25 mouse cellular contexts compared by ENCODE assay signal in genomic region chr14:59104006-59104605, GRCm38 (mm10). TPM values are rescaled to one million over a fixed set of nuclear protein-coding genes. Genes with fewer than 3 reads are reported as not detected.
A peak's percentile ranks its signal among the peaks of the same experiment; 100 is the strongest.
DNase-seq lines count a peak whose midpoint lies in the region; ATAC-seq and TF ChIP-seq lines count a peak whose summit lies in the region.
"Had no signal": no experiment of that assay in that cellular context is flagged by ENCODE, and none has a peak within 500 bp of the region (broad histone marks: within the 10 kb centered on the region; RNA-seq: fewer than 3 reads in every experiment).

No protein-coding gene starts in this region.

- no peaks in the 10 kb centered on the region for H3K9me3 ChIP-seq in intestine, embryonic 14.5 days (ENCODE audit: control insufficient read depth, low read length)
- H3K9me3 ChIP-seq in intestine, postnatal 0 days (ENCODE audit: control insufficient read depth): no peaks in the 10 kb centered on the region
- no peaks in the 10 kb centered on the region for H3K9me3 ChIP-seq in neural tube, embryonic 15.5 days (replicated peaks)
- H3K9me3 ChIP-seq: forebrain, embryonic 12.5 days; liver, embryonic 12.5 days; lung, embryonic 15.5 days had no signal

- peak; percentile 3 for DNase-seq in adrenal gland, postnatal 14 days
- DNase-seq in adrenal gland, postnatal 10 days: no peak
- DNase-seq in intestine, embryonic 14.5 days (ENCODE audit: low spot score): peak; percentile 53
- DNase-seq in neural tube, embryonic 10.5 days (ENCODE audit: extremely low spot score, low spot score): peak; percentile 39
- peak; percentile 29 for DNase-seq in yolk sac, embryonic 10.5 days (ENCODE audit: low spot score)
- DNase-seq: adrenal gland, adult 2 months; cerebellum, adult 18-20 months; cerebellum, postnatal 36 days; kidney, adult 11 months; layer of hippocampus, postnatal 36 days; left cerebral cortex, postnatal 4 days; thymus, adult 18-20 months had no signal

- H3K36me3 ChIP-seq in intestine, embryonic 14.5 days (ENCODE audit: control insufficient read depth, insufficient read depth, low read length): no peaks in the 10 kb centered on the region
- no peaks in the 10 kb centered on the region for H3K36me3 ChIP-seq in intestine, postnatal 0 days (ENCODE audit: control insufficient read depth, insufficient read depth)
- H3K36me3 ChIP-seq in neural tube, embryonic 15.5 days: no peaks in the 10 kb centered on the region
- H3K36me3 ChIP-seq: forebrain, embryonic 12.5 days; liver, embryonic 12.5 days; lung, embryonic 15.5 days had no signal

- H3K9ac ChIP-seq in intestine, embryonic 14.5 days (ENCODE audit: low read length): no peak overlapping the region
- H3K9ac ChIP-seq in intestine, postnatal 0 days (ENCODE audit: low read depth, low read length): no peak overlapping the region
- no peak overlapping the region for H3K9ac ChIP-seq in neural tube, embryonic 15.5 days (replicated peaks)
- H3K9ac ChIP-seq: forebrain, embryonic 12.5 days; hindbrain, embryonic 14.5 days; liver, embryonic 12.5 days; lung, embryonic 15.5 days had no signal

- no peaks in the 10 kb centered on the region for H3K27me3 ChIP-seq in intestine, embryonic 14.5 days (replicated peaks; ENCODE audit: control insufficient read depth, insufficient read depth, low read length)
- H3K27me3 ChIP-seq in intestine, postnatal 0 days (replicated peaks; ENCODE audit: control insufficient read depth, insufficient read depth, low read length): no peaks in the 10 kb centered on the region
- H3K27me3 ChIP-seq in neural tube, embryonic 15.5 days (replicated peaks): no peaks in the 10 kb centered on the region
- H3K27me3 ChIP-seq: forebrain, embryonic 12.5 days; liver, embryonic 12.5 days; lung, embryonic 15.5 days had no signal

- ATAC-seq in intestine, embryonic 14.5 days (replicated peaks; ENCODE audit: low FRiP score, low TSS enrichment, low read depth): no peak
- no peak for ATAC-seq in intestine, postnatal 0 days
- ATAC-seq in neural tube, embryonic 15.5 days (ENCODE audit: low FRiP score): no peak
- no peak for ATAC-seq in megakaryocyte-erythroid progenitor cell, adult 5-6 weeks (replicated peaks; ENCODE audit: low FRiP score, low TSS enrichment, poor library complexity, severe bottlenecking)
- ATAC-seq: liver, embryonic 12.5 days had no signal

- H3K4me1 ChIP-seq in intestine, embryonic 14.5 days (replicated peaks; ENCODE audit: control insufficient read depth, insufficient read depth, low read length): no peaks in the 10 kb centered on the region
- no peaks in the 10 kb centered on the region for H3K4me1 ChIP-seq in intestine, postnatal 0 days (replicated peaks; ENCODE audit: control insufficient read depth, insufficient read depth, low read length)
- H3K4me1 ChIP-seq in neural tube, embryonic 15.5 days: no peaks in the 10 kb centered on the region
- H3K4me1 ChIP-seq: liver, embryonic 12.5 days; lung, embryonic 15.5 days had no signal

- H3K4me3 ChIP-seq in intestine, embryonic 14.5 days (ENCODE audit: low read depth, low read length): no peak overlapping the region
- H3K4me3 ChIP-seq in intestine, postnatal 0 days (ENCODE audit: low read depth, low read length): no peak overlapping the region
- no peak overlapping the region for H3K4me3 ChIP-seq in neural tube, embryonic 15.5 days (replicated peaks)
- H3K4me3 ChIP-seq: forebrain, embryonic 12.5 days; liver, embryonic 12.5 days; lung, embryonic 15.5 days had no signal

- WGBS in intestine, embryonic 14.5 days: 15% methylated on average over 10 of the region's 10 CpGs
- 21% methylated on average over 10 of the region's 10 CpGs for WGBS in intestine, postnatal 0 days
- 24% methylated on average over 10 of the region's 10 CpGs for WGBS in neural tube, embryonic 15.5 days

- no peak overlapping the region for H3K4me2 ChIP-seq in intestine, embryonic 14.5 days (ENCODE audit: low read length)
- H3K4me2 ChIP-seq in intestine, postnatal 0 days (replicated peaks; ENCODE audit: low read depth): no peak overlapping the region
- H3K4me2 ChIP-seq in neural tube, embryonic 15.5 days: no peak overlapping the region
- H3K4me2 ChIP-seq: forebrain, embryonic 12.5 days; hindbrain, embryonic 14.5 days; liver, embryonic 12.5 days; lung, embryonic 15.5 days had no signal

- H3K27ac ChIP-seq in intestine, embryonic 14.5 days (ENCODE audit: low read depth): no peak overlapping the region
- H3K27ac ChIP-seq in intestine, postnatal 0 days (ENCODE audit: low read depth, low read length): no peak overlapping the region
- H3K27ac ChIP-seq in neural tube, embryonic 15.5 days (replicated peaks): no peak overlapping the region
- H3K27ac ChIP-seq: forebrain, embryonic 12.5 days; hindbrain, embryonic 14.5 days; liver, embryonic 12.5 days; lung, embryonic 15.5 days had no signal

- no peak for TF ChIP-seq CTCF in intestine, postnatal 0 days (IDR thresholded peaks at IDR 0.05; ENCODE audit: low read depth)

RNA-seq across cellular contexts. Expression of gene 1700129C05Rik, which starts 38.6 kb away (rescaled TPM):
- total RNA-seq in adrenal gland, postnatal 14 days (2021): not detected in 2 replicates
- total RNA-seq in adrenal gland, postnatal 10 days (2021): not detected
- not detected in 2 replicates for polyA plus RNA-seq in intestine, embryonic 14.5 days (2014; fragmentation: Nextera tagmentation; extraction: Ambion mirVana)
- polyA plus RNA-seq in intestine, postnatal 0 days (2015; fragmentation: Nextera tagmentation; extraction: Ambion mirVana): not detected in 2 replicates
- polyA plus RNA-seq in neural tube, embryonic 15.5 days (2015; fragmentation: Nextera tagmentation; extraction: Ambion mirVana): not detected in 2 replicates
- total RNA-seq in megakaryocyte-erythroid progenitor cell, adult 5-6 weeks (2014; fragmentation: Nextera tagmentation): not detected in 2 replicates
- not detected in 2 replicates for total RNA-seq in megakaryocyte-erythroid progenitor cell, adult 5-6 weeks (2017)
- total RNA-seq: adrenal gland, adult 2 months; layer of hippocampus, adult 18-20 months; layer of hippocampus, postnatal 36 days; left cerebral cortex, postnatal 4 days; megakaryocyte, adult 5-6 weeks; MEL; neutrophil, adult 5-6 weeks had no signal
- polyA plus RNA-seq: adrenal gland, adult 2 months; forebrain, embryonic 12.5 days; heart, embryonic 16.5 days; hindbrain, embryonic 14.5 days; liver, embryonic 12.5 days; lung, embryonic 15.5 days; stomach, embryonic 14.5 days had no signal
